ENCODE assay signal across 12 mouse cellular contexts in the genomic region with DNA sequence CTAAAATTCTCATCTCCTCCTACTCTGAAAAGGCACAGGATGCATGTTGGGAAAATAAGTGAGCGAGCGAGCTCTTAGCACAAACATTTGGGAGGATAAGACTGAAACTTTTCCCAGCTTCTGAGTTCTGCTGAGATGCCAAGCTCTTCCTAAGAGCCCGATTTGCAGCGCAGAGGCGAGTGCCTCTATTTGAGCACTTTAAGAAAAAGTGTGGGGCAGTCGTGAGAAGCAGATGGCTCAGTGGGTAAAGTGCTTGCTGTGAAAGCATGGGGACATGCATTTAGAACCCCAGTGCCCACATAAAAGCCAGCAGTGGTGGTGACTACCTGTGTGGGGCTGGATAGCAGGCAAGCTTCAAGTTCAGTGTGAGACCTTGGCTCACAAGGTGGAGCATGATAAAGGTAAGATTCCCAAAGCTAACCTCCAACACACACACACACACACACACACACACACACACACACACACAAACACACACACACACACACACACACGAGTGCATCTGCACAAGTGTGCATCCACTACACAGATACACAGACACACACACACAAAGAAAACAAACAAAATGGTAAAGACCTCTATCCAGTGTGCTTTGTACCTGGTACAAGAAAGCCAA. TPM values are rescaled to one million over a fixed set of nuclear protein-coding genes. Genes with fewer than 3 reads are reported as not detected.
A peak's percentile ranks its signal among the peaks of the same experiment; 100 is the strongest.
DNase-seq lines count a peak whose midpoint lies in the region; ATAC-seq and TF ChIP-seq lines count a peak whose summit lies in the region.
"Had no signal": no experiment of that assay in that cellular context is flagged by ENCODE, and none has a peak within 500 bp of the region (broad histone marks: within the 10 kb centered on the region; RNA-seq: fewer than 3 reads in every experiment).

No protein-coding gene starts in this region.

- no peaks in the 10 kb centered on the region for H3K36me3 ChIP-seq in intestine, embryonic 14.5 days (ENCODE audit: control insufficient read depth, insufficient read depth, low read length)
- H3K36me3 ChIP-seq in intestine, postnatal 0 days (ENCODE audit: control insufficient read depth, insufficient read depth): no peaks in the 10 kb centered on the region
- H3K36me3 ChIP-seq in megakaryocyte, embryonic 14.5 days (replicated peaks; ENCODE audit: low read length): peaks cover 92% of the 10 kb centered on the region
- no peaks in the 10 kb centered on the region for H3K36me3 ChIP-seq in intestine, embryonic 15.5 days
- H3K36me3 ChIP-seq: embryonic facial prominence, embryonic 15.5 days; forebrain, embryonic 15.5 days had no signal

- H3K4me3 ChIP-seq in intestine, embryonic 14.5 days (ENCODE audit: low read depth, low read length): no peak overlapping the region
- H3K4me3 ChIP-seq in intestine, postnatal 0 days (ENCODE audit: low read depth, low read length): no peak overlapping the region
- peak overlapping the region; percentile 8 for H3K4me3 ChIP-seq in megakaryocyte, embryonic 14.5 days (replicated peaks)
- H3K4me3 ChIP-seq in brown adipose tissue, adult 24 weeks (ENCODE audit: insufficient read depth, low read depth, low read length): peak overlapping the region; percentile 26
- no peak overlapping the region for H3K4me3 ChIP-seq in intestine, embryonic 15.5 days (replicated peaks)
- H3K4me3 ChIP-seq: embryonic facial prominence, embryonic 15.5 days; forebrain, embryonic 15.5 days; left cerebral cortex, adult 2 months had no signal

- H3K4me1 ChIP-seq in intestine, embryonic 14.5 days (replicated peaks; ENCODE audit: control insufficient read depth, insufficient read depth, low read length): peaks cover 22% of the 10 kb centered on the region
- no peaks in the 10 kb centered on the region for H3K4me1 ChIP-seq in intestine, postnatal 0 days (replicated peaks; ENCODE audit: control insufficient read depth, insufficient read depth, low read length)
- H3K4me1 ChIP-seq in megakaryocyte, embryonic 14.5 days: peaks cover 100% of the 10 kb centered on the region
- peaks cover 69% of the 10 kb centered on the region for H3K4me1 ChIP-seq in brown adipose tissue, adult 24 weeks (ENCODE audit: control insufficient read depth, insufficient read depth, insufficient read length, low read length)
- H3K4me1 ChIP-seq in intestine, embryonic 15.5 days (replicated peaks): peaks cover 16% of the 10 kb centered on the region
- H3K4me1 ChIP-seq: forebrain, embryonic 15.5 days had no signal

- no peaks in the 10 kb centered on the region for H3K27me3 ChIP-seq in intestine, embryonic 14.5 days (replicated peaks; ENCODE audit: control insufficient read depth, insufficient read depth, low read length)
- no peaks in the 10 kb centered on the region for H3K27me3 ChIP-seq in intestine, postnatal 0 days (replicated peaks; ENCODE audit: control insufficient read depth, insufficient read depth, low read length)
- H3K27me3 ChIP-seq in megakaryocyte, embryonic 14.5 days (replicated peaks): no peaks in the 10 kb centered on the region
- no peaks in the 10 kb centered on the region for H3K27me3 ChIP-seq in intestine, embryonic 15.5 days (replicated peaks)
- H3K27me3 ChIP-seq: embryonic facial prominence, embryonic 15.5 days; forebrain, embryonic 15.5 days had no signal

- no peak overlapping the region for H3K9ac ChIP-seq in intestine, embryonic 14.5 days (ENCODE audit: low read length)
- H3K9ac ChIP-seq in intestine, postnatal 0 days (ENCODE audit: low read depth, low read length): no peak overlapping the region
- H3K9ac ChIP-seq in intestine, embryonic 15.5 days: no peak overlapping the region
- H3K9ac ChIP-seq: embryonic facial prominence, embryonic 15.5 days; forebrain, embryonic 15.5 days had no signal

- no peak for TF ChIP-seq CTCF in intestine, postnatal 0 days (IDR thresholded peaks at IDR 0.05; ENCODE audit: low read depth)

- no peak overlapping the region for H3K4me2 ChIP-seq in intestine, embryonic 14.5 days (ENCODE audit: low read length)
- no peak overlapping the region for H3K4me2 ChIP-seq in intestine, postnatal 0 days (replicated peaks; ENCODE audit: low read depth)
- H3K4me2 ChIP-seq in intestine, embryonic 15.5 days (replicated peaks): no peak overlapping the region
- H3K4me2 ChIP-seq: embryonic facial prominence, embryonic 15.5 days; forebrain, embryonic 15.5 days had no signal

- intact Hi-C loops in gastrocnemius, postnatal 14 days (cut with DNase I; ENCODE audit: low total_unique reads): no loop called here

- H3K27ac ChIP-seq in intestine, embryonic 14.5 days (ENCODE audit: low read depth): peak overlapping the region; percentile 59
- H3K27ac ChIP-seq in intestine, postnatal 0 days (ENCODE audit: low read depth, low read length): no peak overlapping the region
- peak overlapping the region; percentile 94 for H3K27ac ChIP-seq in brown adipose tissue, adult 24 weeks (replicated peaks; ENCODE audit: low read depth, low read length)
- 0 out of 2 replicates have a peak overlapping the region, but pooled peaks have one; percentile 2 for H3K27ac ChIP-seq in intestine, embryonic 15.5 days
- H3K27ac ChIP-seq: embryonic facial prominence, embryonic 15.5 days; forebrain, embryonic 15.5 days; left cerebral cortex, adult 2 months had no signal

- no peak for DNase-seq in intestine, embryonic 14.5 days (ENCODE audit: low spot score)
- DNase-seq in gastrocnemius, postnatal 14 days: no peak
- DNase-seq: cerebellum, adult 9-10 months; kidney, adult 18-20 months had no signal

- 78% methylated on average over 7 of the region's 7 CpGs for WGBS in intestine, embryonic 14.5 days
- 81% methylated on average over 7 of the region's 7 CpGs for WGBS in intestine, postnatal 0 days
- WGBS in intestine, embryonic 15.5 days: 77% methylated on average over 7 of the region's 7 CpGs

- no peak for ATAC-seq in intestine, embryonic 14.5 days (replicated peaks; ENCODE audit: low FRiP score, low TSS enrichment, low read depth)
- ATAC-seq in intestine, postnatal 0 days: no peak
- ATAC-seq in megakaryocyte, adult 5-6 weeks (ENCODE audit: poor library complexity, severe bottlenecking): no peak
- ATAC-seq in intestine, embryonic 15.5 days: no peak
- ATAC-seq: forebrain, embryonic 15.5 days had no signal

- H3K9me3 ChIP-seq in intestine, embryonic 14.5 days (ENCODE audit: control insufficient read depth, low read length): no peaks in the 10 kb centered on the region
- no peaks in the 10 kb centered on the region for H3K9me3 ChIP-seq in intestine, postnatal 0 days (ENCODE audit: control insufficient read depth)
- H3K9me3 ChIP-seq in megakaryocyte, embryonic 14.5 days: no peaks in the 10 kb centered on the region
- H3K9me3 ChIP-seq in intestine, embryonic 15.5 days: no peaks in the 10 kb centered on the region
- H3K9me3 ChIP-seq: embryonic facial prominence, embryonic 15.5 days; forebrain, embryonic 15.5 days had no signal

RNA-seq across cellular contexts. Expression of gene Fli1, which starts 37.1 kb away (rescaled TPM):
- 14.8 and 15.0 TPM in 2 replicates for polyA plus RNA-seq in intestine, embryonic 14.5 days (2014; fragmentation: Nextera tagmentation; extraction: Ambion mirVana)
- 6.0 and 6.1 TPM in 2 replicates for polyA plus RNA-seq in intestine, postnatal 0 days (2015; fragmentation: Nextera tagmentation; extraction: Ambion mirVana)
- 20.8 and 61.7 TPM in 2 replicates for polyA plus RNA-seq in megakaryocyte, embryonic 14.5 days (2012; ENCODE audit: insufficient read depth, low replicate concordance)
- total RNA-seq in megakaryocyte, adult 5-6 weeks (2015): 89.0 and 92.7 TPM in 2 replicates
- total RNA-seq in megakaryocyte, adult 5-6 weeks (2017): 95.8 and 106 TPM in 2 replicates
- 11.7 and 19.1 TPM in 2 replicates for polyA plus RNA-seq in brown adipose tissue, adult 24 weeks (2012; ENCODE audit: insufficient read depth, insufficient read length, missing spikeins)
- 12.6 and 14.4 TPM in 2 replicates for polyA plus RNA-seq in intestine, embryonic 15.5 days (2015; fragmentation: Nextera tagmentation; extraction: Ambion mirVana)
- 10 to 100 TPM; 16.2 to 16.6 TPM for total RNA-seq in gastrocnemius, postnatal 14 days (2021)

Comparison
In these comparisons a context has a peak if more than half of its experiments do, and no peak if none do; other contexts are left out.
1. H3K4me3 ChIP-seq: peak in megakaryocyte, embryonic 14.5 days (single experiment) and brown adipose tissue, adult 24 weeks (single experiment); none in intestine, embryonic 14.5 days (single experiment), intestine, postnatal 0 days (single experiment) and intestine, embryonic 15.5 days (single experiment).